Mouse (Mus musculus) midbrain, embryonic 14.5 days (tissue): ENCODE measurements around the gene Sbno2. TPM values are rescaled to one million over a fixed set of nuclear protein-coding genes. Genes with fewer than 3 reads are reported as not detected.
A peak's percentile ranks its signal among the peaks of the same experiment; 100 is the strongest.

Source experiments
- ATAC-seq: fragments of 200-750 bp; cut with Nextera tagmentation; 2 replicates; pipeline ENCODE4 v1.8.0; 2017; ENCODE audit warnings: moderate number of reproducible peaks, moderate library complexity; ENCODE audit not compliant: low FRiP score, low TSS enrichment
- DNase-seq: peaks from one replicate; pipeline ENCODE4 v3.0.0-alpha.2; 2015
- H3K27ac ChIP-seq: fragments of 300-500 bp; sonication (generic); replicated peaks from 2 replicates; pipeline ENCODE4 v1.5.1; 2014; ENCODE audit warnings: mild to moderate bottlenecking, low read depth, low read length, moderate library complexity
- H3K27me3 ChIP-seq: fragments of 300-500 bp; sonication (generic); 2 replicates; pipeline ENCODE4 v1.6.1; 2014; ENCODE audit warnings: low read length, control low read depth, mixed read lengths; ENCODE audit not compliant: control insufficient read depth, insufficient read depth
- H3K36me3 ChIP-seq: fragments of 300-500 bp; sonication (generic); 2 replicates; pipeline ENCODE4 v1.6.1; 2014; ENCODE audit warnings: low read length, control low read depth; ENCODE audit not compliant: control insufficient read depth, insufficient read depth
- H3K4me1 ChIP-seq: fragments of 300-500 bp; sonication (generic); 2 replicates; pipeline ENCODE4 v1.6.1; 2014; ENCODE audit warnings: mild to moderate bottlenecking, antibody characterized with exemption, low read length, control low read depth; ENCODE audit not compliant: control insufficient read depth, insufficient read depth
- H3K4me2 ChIP-seq: fragments of 300-500 bp; sonication (generic); 2 replicates; pipeline ENCODE4 v1.6.1; 2014; ENCODE audit warnings: mild to moderate bottlenecking, low read length, moderate library complexity
- H3K4me3 ChIP-seq: fragments of 300-500 bp; sonication (generic); replicated peaks from 2 replicates; pipeline ENCODE4 v1.5.1; 2014; ENCODE audit warnings: low read depth, low read length
- H3K9ac ChIP-seq: fragments of 300-500 bp; sonication (generic); replicated peaks from 2 replicates; pipeline ENCODE4 v1.6.1; 2014; ENCODE audit warnings: mild to moderate bottlenecking, low read length, moderate library complexity
- H3K9me3 ChIP-seq: fragments of 300-500 bp; sonication (generic); 2 replicates; pipeline ENCODE4 v1.6.1; 2016; ENCODE audit warnings: low read length, control low read depth, mixed read lengths; ENCODE audit not compliant: control insufficient read depth
- WGBS: fragments of 180-500 bp; shearing (Covaris S2); extraction: QIAGEN DNeasy Blood & Tissue Kit; methylation state at CpG from one replicate; pipeline ENCODE4 v1.1.7; 2014; 5-methylcytosine and 5-hydroxymethylcytosine counted together
- polyA plus RNA-seq: library from polyadenylated mRNA; unstranded; fragments of >200 nt; fragmentation: Nextera tagmentation; extraction: Ambion mirVana; gene quantifications from 2 replicates; pipeline ENCODE4 v1.2.1, GENCODE M21; 2014

Gene Sbno2
- polyA plus RNA-seq, 1 experiment from 2014 or later, result 13.2 TPM

- Histone ChIP-seq H3K9me3 (no peaks in the 10 kb centered on the region), H3K27me3 (no peaks in the 10 kb centered on the region), H3K27ac (no peak overlapping the region), H3K36me3 (no peaks in the 10 kb centered on the region), H3K9ac (no peak overlapping the region), H3K4me1 (0 out of 2 replicates have a peak, but pooled peaks cover 2% of the 10 kb centered on the region), H3K4me3 (no peak overlapping the region), H3K4me2 (no peak overlapping the region)
- DNase-seq (no peak), ATAC-seq (no peak)
- 61% methylated on average over 6 of the region's 6 CpGs for WGBS
Observed at GRCm38 (mm10) chr10:80107678-80108077, 2.3 kb upstream of the Sbno2 start.

GRCm38 (mm10) chr10:80105926-80106325 lies 555 bp upstream of the Sbno2 start:
- no peak overlapping the region for H3K4me2 ChIP-seq
- no peaks in the 10 kb centered on the region for H3K36me3 ChIP-seq
- ATAC-seq (no peak), DNase-seq (no peak)
- WGBS, result 75% methylated on average over 5 of the region's 5 CpGs
- no peak overlapping the region for H3K9ac ChIP-seq
- H3K4me3 ChIP-seq, result no peak overlapping the region
- H3K27ac ChIP-seq, result no peak overlapping the region
- H3K9me3 ChIP-seq, result no peaks in the 10 kb centered on the region
- peaks cover 11% of the 10 kb centered on the region for H3K4me1 ChIP-seq
- no peaks in the 10 kb centered on the region for H3K27me3 ChIP-seq

- H3K4me1 ChIP-seq, result peaks cover 11% of the 10 kb centered on the region
- no peak for ATAC-seq
- H3K36me3 ChIP-seq, result no peaks in the 10 kb centered on the region
- no peaks in the 10 kb centered on the region for H3K27me3 ChIP-seq
- no peaks in the 10 kb centered on the region for H3K9me3 ChIP-seq
- no peak for DNase-seq
- 82% methylated on average over 3 of the region's 3 CpGs for WGBS
- H3K4me3 ChIP-seq, result no peak overlapping the region
- H3K27ac ChIP-seq, result no peak overlapping the region
- H3K4me2 ChIP-seq, result no peak overlapping the region
- H3K9ac ChIP-seq, result no peak overlapping the region
Observed at GRCm38 (mm10) chr10:80104181-80104580, 1.2 kb downstream of the Sbno2 start.

- Histone ChIP-seq H3K4me2 (peak overlapping the region; percentile 96), H3K9me3 (no peaks in the 10 kb centered on the region), H3K27ac (peak overlapping the region; percentile 68), H3K9ac (peak overlapping the region; percentile 80; the same call in 1 of the 2 replicates), H3K4me3 (peak overlapping the region; percentile 83), H3K36me3 (no peaks in the 10 kb centered on the region), H3K4me1 (peaks cover 11% of the 10 kb centered on the region), H3K27me3 (no peaks in the 10 kb centered on the region)
- WGBS, result 75% methylated on average over 2 of the region's 2 CpGs
- DNase-seq (no peak), ATAC-seq (no peak)
Observed at GRCm38 (mm10) chr10:80103032-80103431, 2.3 kb downstream of the Sbno2 start.

GRCm38 (mm10) chr10:80102216-80102915 lies 3.0 kb downstream of the Sbno2 start:
- DNase-seq, result peak; percentile 93
- Histone ChIP-seq H3K27me3 (no peaks in the 10 kb centered on the region), H3K4me3 (peak overlapping the region; percentile 83), H3K9me3 (no peaks in the 10 kb centered on the region), H3K4me1 (peaks cover 11% of the 10 kb centered on the region), H3K4me2 (peak overlapping the region; percentile 96), H3K27ac (peak overlapping the region; percentile 68), H3K36me3 (no peaks in the 10 kb centered on the region), H3K9ac (peak overlapping the region; percentile 80)
- peak; percentile 84 for ATAC-seq
- under 1% methylated on average over 57 of the region's 59 CpGs for WGBS

GRCm38 (mm10) chr10:80100982-80101381 lies 4.4 kb downstream of the Sbno2 start:
- Histone ChIP-seq H3K4me3 (no peak overlapping the region), H3K27ac (no peak overlapping the region), H3K36me3 (no peaks in the 10 kb centered on the region), H3K4me2 (peak overlapping the region; percentile 96), H3K4me1 (peaks cover 11% of the 10 kb centered on the region), H3K27me3 (no peaks in the 10 kb centered on the region), H3K9ac (no peak overlapping the region), H3K9me3 (no peaks in the 10 kb centered on the region)
- 70% methylated on average over 11 of the region's 11 CpGs for WGBS
- ATAC-seq, result no peak
- no peak for DNase-seq

GRCm38 (mm10) chr10:80098630-80099029 lies 6.7 kb downstream of the Sbno2 start:
- no peaks in the 10 kb centered on the region for H3K9me3 ChIP-seq
- H3K27me3 ChIP-seq, result no peaks in the 10 kb centered on the region
- H3K4me3 ChIP-seq, result no peak overlapping the region
- no peak for DNase-seq
- H3K4me1 ChIP-seq, result peaks cover 11% of the 10 kb centered on the region
- H3K4me2 ChIP-seq, result no peak overlapping the region
- no peaks in the 10 kb centered on the region for H3K36me3 ChIP-seq
- no peak for ATAC-seq
- no peak overlapping the region for H3K27ac ChIP-seq
- no peak overlapping the region for H3K9ac ChIP-seq
- WGBS, result 89% methylated on average over 5 of the region's 5 CpGs

- H3K27ac ChIP-seq, result no peak overlapping the region
- DNase-seq (no peak), ATAC-seq (no peak)
- no peaks in the 10 kb centered on the region for H3K9me3 ChIP-seq
- H3K4me2 ChIP-seq, result no peak overlapping the region
- H3K4me1 ChIP-seq, result peaks cover 8% of the 10 kb centered on the region
- H3K36me3 ChIP-seq, result no peaks in the 10 kb centered on the region
- no peaks in the 10 kb centered on the region for H3K27me3 ChIP-seq
- no peak overlapping the region for H3K4me3 ChIP-seq
- WGBS, result 17% methylated on average over 7 of the region's 7 CpGs
- H3K9ac ChIP-seq, result no peak overlapping the region
Observed at GRCm38 (mm10) chr10:80097275-80097674, 8.1 kb downstream of the Sbno2 start.

- Histone ChIP-seq H3K9ac (no peak overlapping the region), H3K4me3 (no peak overlapping the region), H3K9me3 (no peaks in the 10 kb centered on the region), H3K36me3 (no peaks in the 10 kb centered on the region), H3K27me3 (no peaks in the 10 kb centered on the region), H3K27ac (no peak overlapping the region), H3K4me1 (no peaks in the 10 kb centered on the region), H3K4me2 (no peak overlapping the region)
- ATAC-seq, result no peak
- WGBS, result 89% methylated on average over 5 of the region's 5 CpGs
- DNase-seq, result no peak
Observed at GRCm38 (mm10) chr10:80095547-80095946, 9.8 kb downstream of the Sbno2 start.
